Mouse (Mus musculus): ENCODE results near the gene Mfsd12. TPM values are rescaled to one million over a fixed set of nuclear protein-coding genes. Genes with fewer than 3 reads are reported as not detected.

Mfsd12 gene
- total RNA-seq, 2 experiments from 2014 or later: 38.1 to 42.0 TPM

GRCm38 (mm10) chr10:81351678-81352291 is 5.5 kb upstream of the Mfsd12 start:
- DNase-seq (ENCODE audit: low spot score in 2 of 2): no peak

- DNase-seq (ENCODE audit: low spot score in 2 of 2): no peak
Observed at GRCm38 (mm10) chr10:81354738-81355477, 2.4 kb upstream of the Mfsd12 start.

GRCm38 (mm10) chr10:81355533-81355932 is 1.8 kb upstream of the Mfsd12 start:
- no peak for DNase-seq (ENCODE audit: low spot score in 2 of 2)

GRCm38 (mm10) chr10:81356352-81356990 is 820 bp upstream of the Mfsd12 start:
- DNase-seq (ENCODE audit: low spot score in 2 of 2): no peak

GRCm38 (mm10) chr10:81358209-81358608 is 918 bp downstream of the Mfsd12 start:
- DNase-seq (ENCODE audit: low spot score in 2 of 2): no peak

- DNase-seq (ENCODE audit: low spot score in 2 of 2): no peak
Observed at GRCm38 (mm10) chr10:81358841-81359240, 1.6 kb downstream of the Mfsd12 start.

- no peak for DNase-seq (ENCODE audit: low spot score in 2 of 2)
Observed at GRCm38 (mm10) chr10:81360721-81361120, 3.4 kb downstream of the Mfsd12 start.

GRCm38 (mm10) chr10:81362336-81362949 is 5.2 kb downstream of the Mfsd12 start:
- DNase-seq (ENCODE audit: low spot score in 2 of 2): no peak

GRCm38 (mm10) chr10:81363436-81364346 is 6.4 kb downstream of the Mfsd12 start:
- DNase-seq (ENCODE audit: low spot score in 2 of 2): no peak

GRCm38 (mm10) chr10:81364666-81365065 is 7.4 kb downstream of the Mfsd12 start:
- DNase-seq (ENCODE audit: low spot score in 2 of 2): no peak

GRCm38 (mm10) chr10:81365073-81365472 is 7.8 kb downstream of the Mfsd12 start:
- DNase-seq (ENCODE audit: low spot score in 2 of 2): peak in 1 of 2 experiments; percentile 56

GRCm38 (mm10) chr10:81365672-81366476 is 8.6 kb downstream of the Mfsd12 start, which contains the start of gene 4930404N11Rik:
Gene 4930404N11Rik, minus strand, starts transcription at chr10:81365816.
- no peak for DNase-seq (ENCODE audit: low spot score in 2 of 2)

GRCm38 (mm10) chr10:81366477-81367206 is 9.4 kb downstream of the Mfsd12 start:
- DNase-seq (ENCODE audit: low spot score in 2 of 2): no peak

GRCm38 (mm10) chr10:81367207-81367495 is 9.9 kb downstream of the Mfsd12 start:
- no peak for DNase-seq (ENCODE audit: low spot score in 2 of 2)

- no peak for DNase-seq (ENCODE audit: low spot score in 2 of 2)
Observed at GRCm38 (mm10) chr10:81375322-81375721, 18.0 kb downstream of the Mfsd12 start.

- DNase-seq (ENCODE audit: low spot score in 2 of 2): no peak
Observed at GRCm38 (mm10) chr10:81376561-81377361, 19.5 kb downstream of the Mfsd12 start.

- no peak for DNase-seq (ENCODE audit: low spot score in 2 of 2)
Observed at GRCm38 (mm10) chr10:81377362-81377664, 20.0 kb downstream of the Mfsd12 start.

- no peak for DNase-seq (ENCODE audit: low spot score in 2 of 2)
Observed at GRCm38 (mm10) chr10:81377793-81378552, 20.7 kb downstream of the Mfsd12 start, which contains the start of gene Fzr1. Gene Fzr1, minus strand, starts transcription at chr10:81378516.
